Mouse (Mus musculus) kidney, adult 2 months (tissue): Measurements from ENCODE around the gene Proser3. TPM values are rescaled to one million over a fixed set of nuclear protein-coding genes. Genes with fewer than 3 reads are reported as not detected.
A peak's percentile ranks its signal among the peaks of the same experiment; 100 is the strongest.

Source experiments
- DNase-seq: peaks from one replicate; pipeline ENCODE4 v3.0.0; 2021
- H3K27ac ChIP-seq: fragments of 200-500 bp; 2 replicates; pipeline ENCODE4 v1.5.1; 2012; ENCODE audit warnings: low read depth, low read length, control low read depth, inconsistent platforms; ENCODE audit not compliant: insufficient read depth
- H3K27me3 ChIP-seq: fragments of 200-500 bp; replicated peaks from 2 replicates; pipeline ENCODE4 v1.6.1; 2012; ENCODE audit warnings: mild to moderate bottlenecking, moderate library complexity, low read length, inconsistent platforms; ENCODE audit not compliant: control insufficient read depth, insufficient read depth
- H3K36me3 ChIP-seq: fragments of 200-500 bp; 2 replicates; pipeline ENCODE4 v1.6.1; 2012; ENCODE audit warnings: mild to moderate bottlenecking, moderate library complexity, low read length, inconsistent platforms; ENCODE audit not compliant: control insufficient read depth, insufficient read depth
- H3K4me1 ChIP-seq: fragments of 200-500 bp; 2 replicates; pipeline ENCODE4 v1.6.1; 2011; ENCODE audit warnings: low read length; ENCODE audit not compliant: control insufficient read depth, insufficient read depth
- H3K4me3 ChIP-seq: fragments of 200-500 bp; 2 replicates; pipeline ENCODE4 v1.5.1; 2011; ENCODE audit warnings: mild to moderate bottlenecking, low read depth, low read length, control low read depth; ENCODE audit not compliant: insufficient read depth
- CTCF ChIP-seq: fragments of 200-500 bp; conservative IDR thresholded peaks from 2 replicates; pipeline ENCODE4 v1.5.1; 2011; ENCODE audit warnings: low read depth, mild to moderate bottlenecking, control low read depth, low read length, moderate library complexity, mixed read lengths; ENCODE audit not compliant: insufficient read depth, insufficient read length
- POLR2A ChIP-seq: fragments of 200-500 bp; IDR thresholded peaks from one replicate; pipeline ENCODE4 v1.6.1; 2011; ENCODE audit warnings: low read depth, low read length, control low read depth
- WGBS: fragments of 180-500 bp; shearing (Covaris S2); methylation state at CpG from one replicate; pipeline ENCODE4 v1.1.7; 2018; 5-methylcytosine and 5-hydroxymethylcytosine counted together
- polyA plus RNA-seq: library from polyadenylated mRNA; depleted of rRNA; stranded (reverse); fragments of >200 nt; gene quantifications from 2 replicates; pipeline ENCODE4 v1.2.3, GENCODE M21; 2012

Gene Proser3
- polyA plus RNA-seq, 1 experiment, result 7.1 TPM

GRCm38 (mm10) chr7:30562526-30563116 is 10.5 kb upstream of the Proser3 start:
- under 1% methylated on average over 27 of the region's 27 CpGs for WGBS
- H3K36me3 ChIP-seq, result no peaks in the 10 kb centered on the region

GRCm38 (mm10) chr7:30560296-30560695 is 8.2 kb upstream of the Proser3 start:
- TF ChIP-seq POLR2A (no peak), CTCF (no peak)
- Histone ChIP-seq H3K27ac (no peak overlapping the region), H3K4me1 (peaks cover 3% of the 10 kb centered on the region; the same call in 1 of the 2 replicates), H3K4me3 (no peak overlapping the region), H3K36me3 (no peaks in the 10 kb centered on the region), H3K27me3 (no peaks in the 10 kb centered on the region)
- WGBS, result 60% methylated on average over 2 of the region's 2 CpGs
- DNase-seq, result no peak

More at GRCm38 (mm10) chr7:30562526-30563116, 10.5 kb upstream of the Proser3 start:
- TF ChIP-seq CTCF (no peak), POLR2A (no peak)
- H3K4me3 ChIP-seq, result peak overlapping the region; percentile 57
- H3K4me1 ChIP-seq, result peaks cover 3% of the 10 kb centered on the region; the same call in 1 of the 2 replicates
- no peaks in the 10 kb centered on the region for H3K27me3 ChIP-seq
- DNase-seq, result no peak
- H3K27ac ChIP-seq, result peak overlapping the region; percentile 45

GRCm38 (mm10) chr7:30559443-30559954 is 7.4 kb upstream of the Proser3 start, which contains the start of gene Lin37:
Gene Lin37 (minus strand): TSS chr7:30559838.
- Histone ChIP-seq H3K4me3 (peak within 1 kb of the TSS; percentile 64), H3K4me1 (peaks cover 3% of the 10 kb centered on the region; the same call in 1 of the 2 replicates), H3K27ac (peak within 1 kb of the TSS; percentile 26), H3K27me3 (no peaks in the 10 kb centered on the region), H3K36me3 (no peaks in the 10 kb centered on the region)
- DNase-seq, result peak; percentile 100
- TF ChIP-seq POLR2A, result no peak
- TF ChIP-seq CTCF, result no peak
- 2% methylated on average over 20 of the region's 20 CpGs for WGBS

GRCm38 (mm10) chr7:30558656-30559442 is 6.8 kb upstream of the Proser3 start:
- WGBS, result 6% methylated on average over 12 of the region's 12 CpGs
- Histone ChIP-seq H3K27me3 (no peaks in the 10 kb centered on the region), H3K4me1 (peaks cover under 1% of the 10 kb centered on the region; the same call in 1 of the 2 replicates), H3K36me3 (no peaks in the 10 kb centered on the region), H3K4me3 (peak overlapping the region; percentile 64), H3K27ac (peak overlapping the region; percentile 26)
- no peak for TF ChIP-seq CTCF
- TF ChIP-seq POLR2A, result no peak
- no peak for DNase-seq

DNA sequence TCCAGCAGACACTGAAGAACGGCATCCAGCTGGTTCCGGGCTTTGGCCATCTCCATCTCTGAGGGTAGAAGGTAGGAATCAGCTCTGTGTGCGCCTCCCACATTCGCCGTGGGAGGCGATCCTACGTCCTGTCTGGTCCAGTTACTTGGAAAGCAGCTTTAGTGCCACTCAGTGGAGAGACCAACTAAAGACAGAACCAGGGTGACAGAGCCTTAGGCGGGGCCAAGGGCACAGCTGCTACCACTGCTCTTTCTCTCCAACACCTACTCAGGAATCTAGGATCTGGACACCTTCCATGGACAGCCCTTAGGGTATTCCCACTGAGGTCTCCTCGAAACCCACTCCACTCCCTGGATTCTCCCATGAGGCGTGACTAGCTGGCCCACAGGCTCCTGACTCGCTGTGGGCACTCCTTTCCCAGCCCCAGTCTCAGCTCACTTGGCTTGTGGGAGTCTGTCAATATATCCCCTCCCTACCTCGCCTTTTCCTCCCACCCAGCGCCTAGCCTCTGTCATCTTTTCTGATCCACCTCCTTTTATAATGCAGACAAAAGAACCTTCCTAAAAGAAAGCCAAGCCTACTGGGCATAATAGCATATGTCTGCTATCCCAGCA is 5.9 kb upstream of the Proser3 start:
- H3K36me3 ChIP-seq, result no peaks in the 10 kb centered on the region
- no peak overlapping the region for H3K27ac ChIP-seq
- WGBS, result 80% methylated on average over 13 of the region's 13 CpGs
- H3K4me3 ChIP-seq, result no peak overlapping the region
- TF ChIP-seq POLR2A (no peak), CTCF (no peak)
- H3K27me3 ChIP-seq, result no peaks in the 10 kb centered on the region
- H3K4me1 ChIP-seq, result no peaks in the 10 kb centered on the region; the same call in 1 of the 2 replicates
- no peak for DNase-seq

- TF ChIP-seq CTCF, result peak; percentile 28; the same call in 1 of the 2 replicates
- TF ChIP-seq POLR2A, result no peak
- DNase-seq, result no peak
- Histone ChIP-seq H3K4me3 (no peak overlapping the region), H3K27ac (no peak overlapping the region), H3K36me3 (no peaks in the 10 kb centered on the region), H3K4me1 (no peaks in the 10 kb centered on the region; the same call in 1 of the 2 replicates), H3K27me3 (no peaks in the 10 kb centered on the region)
- 94% methylated on average over 18 of the region's 18 CpGs for WGBS
Measured at GRCm38 (mm10) chr7:30556894-30557536, 4.9 kb upstream of the Proser3 start.
